Mouse (Mus musculus) limb, embryonic 14.5 days (tissue): ENCODE measurements around the gene Bnip3. TPM values are rescaled to one million over a fixed set of nuclear protein-coding genes. Genes with fewer than 3 reads are reported as not detected.
A peak's percentile ranks its signal among the peaks of the same experiment; 100 is the strongest.

Experiments used
- ATAC-seq: fragments of 200-750 bp; cut with Nextera tagmentation; 2 replicates; pipeline ENCODE4 v1.8.0; 2017; ENCODE audit warnings: low read depth, moderate number of reproducible peaks, moderate TSS enrichment; ENCODE audit not compliant: low FRiP score
- DNase-seq: peaks from one replicate; pipeline ENCODE4 v3.0.0-alpha.2; 2015; ENCODE audit warnings: low spot score
- H3K27ac ChIP-seq: fragments of 300-500 bp; sonication (generic); replicated peaks from 2 replicates; pipeline ENCODE4 v1.5.1; 2014; ENCODE audit warnings: low read depth, mild to moderate bottlenecking, low read length, moderate library complexity, mixed read lengths
- H3K27me3 ChIP-seq: fragments of 300-500 bp; sonication (generic); 2 replicates; pipeline ENCODE4 v1.6.1; 2014; ENCODE audit warnings: low read length, mixed read lengths; ENCODE audit not compliant: control insufficient read depth, insufficient read depth
- H3K36me3 ChIP-seq: fragments of 300-500 bp; sonication (generic); 2 replicates; pipeline ENCODE4 v1.6.1; 2014; ENCODE audit warnings: mild to moderate bottlenecking, low read length, moderate library complexity, mixed read lengths; ENCODE audit not compliant: control insufficient read depth, insufficient read depth
- H3K4me1 ChIP-seq: fragments of 300-500 bp; sonication (generic); 2 replicates; pipeline ENCODE4 v1.6.1; 2014; ENCODE audit warnings: antibody characterized with exemption, low read length, mixed read lengths; ENCODE audit not compliant: control insufficient read depth, insufficient read depth
- H3K4me2 ChIP-seq: fragments of 300-500 bp; sonication (generic); replicated peaks from 2 replicates; pipeline ENCODE4 v1.6.1; 2014; ENCODE audit warnings: low read depth, mild to moderate bottlenecking, low read length, moderate library complexity; ENCODE audit not compliant: severe bottlenecking
- H3K4me3 ChIP-seq: fragments of 300-500 bp; sonication (generic); replicated peaks from 2 replicates; pipeline ENCODE4 v1.5.1; 2014; ENCODE audit warnings: low read length
- H3K9ac ChIP-seq: fragments of 300-500 bp; sonication (generic); 2 replicates; pipeline ENCODE4 v1.6.1; 2014; ENCODE audit warnings: mild to moderate bottlenecking, low read depth, low read length, moderate library complexity; ENCODE audit not compliant: severe bottlenecking
- H3K9me3 ChIP-seq: fragments of 300-500 bp; sonication (generic); 2 replicates; pipeline ENCODE4 v1.6.1; 2016; ENCODE audit warnings: low read length; ENCODE audit not compliant: control insufficient read depth
- POLR2A ChIP-seq: fragments of 200-500 bp; IDR thresholded peaks from 2 replicates; pipeline ENCODE4 v1.8.0; 2012; ENCODE audit warnings: inconsistent platforms, mild to moderate bottlenecking, moderate library complexity, borderline replicate concordance; ENCODE audit not compliant: insufficient read depth, insufficient read length; ENCODE audit errors: extremely low read depth
- WGBS: fragments of 180-500 bp; shearing (Covaris S2); extraction: QIAGEN DNeasy Blood & Tissue Kit; methylation state at CpG from one replicate; pipeline ENCODE4 v1.1.7; 2014; 5-methylcytosine and 5-hydroxymethylcytosine counted together
- polyA plus RNA-seq, 2 experiments: library from polyadenylated mRNA; depleted of rRNA in 1 of 2; stranded (reverse) in 1 of 2; unstranded in 1 of 2; fragments of >200 nt; fragmentation: Nextera tagmentation in 1 of 2; extraction: Ambion mirVana in 1 of 2; gene quantifications; 2 replicates each; pipeline versions ENCODE4 v1.2.1 to v1.2.3; 2012 to 2014

Bnip3 gene
- 51.5 and 64.5 TPM in 2 replicates for polyA plus RNA-seq (2012; rRNA removed)
- 92.1 and 96.0 TPM in 2 replicates for polyA plus RNA-seq (2014; fragmentation: Nextera tagmentation; extraction: Ambion mirVana)

- WGBS: under 1% methylated on average over 51 of the region's 66 CpGs
- Histone ChIP-seq H3K36me3 (no peaks in the 10 kb centered on the region), H3K9me3 (no peaks in the 10 kb centered on the region), H3K27ac (peak within 1 kb of the TSS; percentile 72), H3K4me3 (peak within 1 kb of the TSS; percentile 81), H3K9ac (peak within 1 kb of the TSS; percentile 81), H3K4me1 (peaks cover 31% of the 10 kb centered on the region), H3K4me2 (peak within 1 kb of the TSS; percentile 75), H3K27me3 (no peaks in the 10 kb centered on the region)
- DNase-seq (peak; percentile 90), ATAC-seq (peak; percentile 94)
- peak; percentile 88; the same call in 1 of the 2 replicates for TF ChIP-seq POLR2A
Measured at GRCm38 (mm10) chr7:138909277-138910192, at the start of gene Bnip3. TSS of gene Bnip3 (minus strand) at chr7:138909519.

- Histone ChIP-seq H3K27ac (no peak overlapping the region), H3K36me3 (no peaks in the 10 kb centered on the region), H3K9me3 (no peaks in the 10 kb centered on the region), H3K4me3 (no peak overlapping the region), H3K4me1 (no peaks in the 10 kb centered on the region), H3K27me3 (no peaks in the 10 kb centered on the region), H3K9ac (no peak overlapping the region), H3K4me2 (no peak overlapping the region)
- 70% methylated on average over 6 of the region's 6 CpGs for WGBS
- ATAC-seq: no peak
- no peak for TF ChIP-seq POLR2A
- DNase-seq: no peak
Measured at GRCm38 (mm10) chr7:138957106-138957505, 47.8 kb upstream of the Bnip3 start.

- H3K27me3 ChIP-seq: no peaks in the 10 kb centered on the region
- H3K4me3 ChIP-seq: no peak overlapping the region
- H3K4me1 ChIP-seq: no peaks in the 10 kb centered on the region
- H3K9ac ChIP-seq: no peak overlapping the region
- no peak for ATAC-seq
- TF ChIP-seq POLR2A: no peak
- H3K27ac ChIP-seq: no peak overlapping the region
- H3K9me3 ChIP-seq: no peaks in the 10 kb centered on the region
- no peak overlapping the region for H3K4me2 ChIP-seq
- DNase-seq: no peak
- WGBS: 80% methylated on average over 7 of the region's 7 CpGs
- H3K36me3 ChIP-seq: no peaks in the 10 kb centered on the region
Measured at GRCm38 (mm10) chr7:138955787-138956186, 46.5 kb upstream of the Bnip3 start.

GRCm38 (mm10) chr7:138948309-138948708 lies 39.0 kb upstream of the Bnip3 start:
- no peak overlapping the region for H3K4me2 ChIP-seq
- no peaks in the 10 kb centered on the region for H3K4me1 ChIP-seq
- H3K36me3 ChIP-seq: no peaks in the 10 kb centered on the region
- H3K9ac ChIP-seq: no peak overlapping the region
- no peaks in the 10 kb centered on the region for H3K27me3 ChIP-seq
- no peak overlapping the region for H3K27ac ChIP-seq
- DNase-seq (no peak), ATAC-seq (no peak)
- no peak overlapping the region for H3K4me3 ChIP-seq
- no peaks in the 10 kb centered on the region for H3K9me3 ChIP-seq
- 32% methylated on average over 8 of the region's 8 CpGs for WGBS
- TF ChIP-seq POLR2A: no peak

GRCm38 (mm10) chr7:138947741-138948140 lies 38.4 kb upstream of the Bnip3 start:
- H3K27ac ChIP-seq: no peak overlapping the region
- no peak for TF ChIP-seq POLR2A
- no peak for DNase-seq
- no peak overlapping the region for H3K4me3 ChIP-seq
- no peak for ATAC-seq
- H3K4me1 ChIP-seq: no peaks in the 10 kb centered on the region
- H3K36me3 ChIP-seq: no peaks in the 10 kb centered on the region
- WGBS: 83% methylated on average over 8 of the region's 8 CpGs
- no peak overlapping the region for H3K4me2 ChIP-seq
- no peak overlapping the region for H3K9ac ChIP-seq
- H3K9me3 ChIP-seq: no peaks in the 10 kb centered on the region
- peaks cover 3% of the 10 kb centered on the region; the same call in 1 of the 2 replicates for H3K27me3 ChIP-seq
